Mouse (Mus musculus) limb, embryonic 14.5 days (tissue): ENCODE data around the gene Gm5737. TPM values are rescaled to one million over a fixed set of nuclear protein-coding genes. Genes with fewer than 3 reads are reported as not detected.

ENCODE experiments used
- ATAC-seq: fragments of 200-750 bp; cut with Nextera tagmentation; 2 replicates; pipeline ENCODE4 v1.8.0; 2017; ENCODE audit warnings: low read depth, moderate number of reproducible peaks, moderate TSS enrichment; ENCODE audit not compliant: low FRiP score
- DNase-seq: peaks from one replicate; pipeline ENCODE4 v3.0.0-alpha.2; 2015; ENCODE audit warnings: low spot score
- H3K27ac ChIP-seq: fragments of 300-500 bp; sonication (generic); replicated peaks from 2 replicates; pipeline ENCODE4 v1.5.1; 2014; ENCODE audit warnings: low read depth, mild to moderate bottlenecking, low read length, moderate library complexity, mixed read lengths
- H3K27me3 ChIP-seq: fragments of 300-500 bp; sonication (generic); 2 replicates; pipeline ENCODE4 v1.6.1; 2014; ENCODE audit warnings: low read length, mixed read lengths; ENCODE audit not compliant: control insufficient read depth, insufficient read depth
- H3K36me3 ChIP-seq: fragments of 300-500 bp; sonication (generic); 2 replicates; pipeline ENCODE4 v1.6.1; 2014; ENCODE audit warnings: mild to moderate bottlenecking, low read length, moderate library complexity, mixed read lengths; ENCODE audit not compliant: control insufficient read depth, insufficient read depth
- H3K4me1 ChIP-seq: fragments of 300-500 bp; sonication (generic); 2 replicates; pipeline ENCODE4 v1.6.1; 2014; ENCODE audit warnings: antibody characterized with exemption, low read length, mixed read lengths; ENCODE audit not compliant: control insufficient read depth, insufficient read depth
- H3K4me2 ChIP-seq: fragments of 300-500 bp; sonication (generic); replicated peaks from 2 replicates; pipeline ENCODE4 v1.6.1; 2014; ENCODE audit warnings: low read depth, mild to moderate bottlenecking, low read length, moderate library complexity; ENCODE audit not compliant: severe bottlenecking
- H3K4me3 ChIP-seq: fragments of 300-500 bp; sonication (generic); replicated peaks from 2 replicates; pipeline ENCODE4 v1.5.1; 2014; ENCODE audit warnings: low read length
- H3K9ac ChIP-seq: fragments of 300-500 bp; sonication (generic); 2 replicates; pipeline ENCODE4 v1.6.1; 2014; ENCODE audit warnings: mild to moderate bottlenecking, low read depth, low read length, moderate library complexity; ENCODE audit not compliant: severe bottlenecking
- H3K9me3 ChIP-seq: fragments of 300-500 bp; sonication (generic); 2 replicates; pipeline ENCODE4 v1.6.1; 2016; ENCODE audit warnings: low read length; ENCODE audit not compliant: control insufficient read depth
- POLR2A ChIP-seq: fragments of 200-500 bp; IDR thresholded peaks from 2 replicates; pipeline ENCODE4 v1.8.0; 2012; ENCODE audit warnings: inconsistent platforms, mild to moderate bottlenecking, moderate library complexity, borderline replicate concordance; ENCODE audit not compliant: insufficient read depth, insufficient read length; ENCODE audit errors: extremely low read depth
- WGBS: fragments of 180-500 bp; shearing (Covaris S2); extraction: QIAGEN DNeasy Blood & Tissue Kit; methylation state at CpG from one replicate; pipeline ENCODE4 v1.1.7; 2014; 5-methylcytosine and 5-hydroxymethylcytosine counted together
- polyA plus RNA-seq, 2 experiments: library from polyadenylated mRNA; depleted of rRNA in 1 of 2; stranded (reverse) in 1 of 2; unstranded in 1 of 2; fragments of >200 nt; fragmentation: Nextera tagmentation in 1 of 2; extraction: Ambion mirVana in 1 of 2; gene quantifications; 2 replicates each; pipeline versions ENCODE4 v1.2.1 to v1.2.3; 2012 to 2014

The Gm5737 gene
- polyA plus RNA-seq, 2 experiments = not detected

GRCm38 (mm10) chr7:120869883-120870282 lies 57.7 kb downstream of the Gm5737 start:
- ATAC-seq = 0 out of 2 replicates have a peak, but pooled peaks have one; percentile 27
- no peaks in the 10 kb centered on the region for H3K9me3 ChIP-seq
- no peak overlapping the region for H3K4me2 ChIP-seq
- no peak for TF ChIP-seq POLR2A
- DNase-seq = peak; percentile 60
- H3K36me3 ChIP-seq = peaks cover 6% of the 10 kb centered on the region; the same call in 1 of the 2 replicates
- 33% methylated on average over 5 of the region's 5 CpGs for WGBS
- no peak overlapping the region for H3K27ac ChIP-seq
- H3K4me3 ChIP-seq = no peak overlapping the region
- H3K9ac ChIP-seq = no peak overlapping the region
- no peaks in the 10 kb centered on the region for H3K27me3 ChIP-seq
- H3K4me1 ChIP-seq = peaks cover 30% of the 10 kb centered on the region

- peaks cover 6% of the 10 kb centered on the region; the same call in 1 of the 2 replicates for H3K36me3 ChIP-seq
- H3K27me3 ChIP-seq = no peaks in the 10 kb centered on the region
- H3K9ac ChIP-seq = no peak overlapping the region
- no peak for TF ChIP-seq POLR2A
- H3K4me1 ChIP-seq = peaks cover 24% of the 10 kb centered on the region
- H3K4me3 ChIP-seq = no peak overlapping the region
- DNase-seq (no peak), ATAC-seq (no peak)
- no peaks in the 10 kb centered on the region for H3K9me3 ChIP-seq
- 61% methylated on average over 5 of the region's 5 CpGs for WGBS
- no peak overlapping the region for H3K4me2 ChIP-seq
- H3K27ac ChIP-seq = no peak overlapping the region
Measured at GRCm38 (mm10) chr7:120870431-120871008, 58.4 kb downstream of the Gm5737 start.

- 82% methylated on average over 12 of the region's 12 CpGs for WGBS
Measured at GRCm38 (mm10) chr7:120873083-120873482, 60.9 kb downstream of the Gm5737 start.

GRCm38 (mm10) chr7:120874021-120874420 lies 61.9 kb downstream of the Gm5737 start:
- Histone ChIP-seq H3K4me3 (no peak overlapping the region), H3K4me2 (no peak overlapping the region), H3K9ac (no peak overlapping the region), H3K27ac (no peak overlapping the region), H3K9me3 (no peaks in the 10 kb centered on the region), H3K27me3 (no peaks in the 10 kb centered on the region), H3K36me3 (peaks cover 14% of the 10 kb centered on the region; the same call in 1 of the 2 replicates), H3K4me1 (peaks cover 12% of the 10 kb centered on the region)
- no peak for TF ChIP-seq POLR2A
- 97% methylated on average over 3 of the region's 3 CpGs for WGBS
- ATAC-seq (no peak), DNase-seq (no peak)

More at GRCm38 (mm10) chr7:120873083-120873482, 60.9 kb downstream of the Gm5737 start:
- ATAC-seq (no peak), DNase-seq (no peak)
- Histone ChIP-seq H3K36me3 (peaks cover 14% of the 10 kb centered on the region; the same call in 1 of the 2 replicates), H3K4me1 (peaks cover 12% of the 10 kb centered on the region), H3K4me3 (no peak overlapping the region), H3K4me2 (no peak overlapping the region), H3K9ac (no peak overlapping the region), H3K27me3 (no peaks in the 10 kb centered on the region), H3K9me3 (no peaks in the 10 kb centered on the region), H3K27ac (no peak overlapping the region)
- TF ChIP-seq POLR2A = no peak

- H3K9me3 ChIP-seq = no peaks in the 10 kb centered on the region
- peaks cover 19% of the 10 kb centered on the region for H3K36me3 ChIP-seq
- ATAC-seq (no peak; the same call in 1 of the 2 replicates), DNase-seq (no peak)
- 75% methylated on average over 7 of the region's 7 CpGs for WGBS
- H3K27ac ChIP-seq = no peak overlapping the region
- TF ChIP-seq POLR2A = no peak
- H3K27me3 ChIP-seq = no peaks in the 10 kb centered on the region
- peaks cover 4% of the 10 kb centered on the region; the same call in 1 of the 2 replicates for H3K4me1 ChIP-seq
- no peak overlapping the region for H3K4me3 ChIP-seq
- no peak overlapping the region for H3K4me2 ChIP-seq
- no peak overlapping the region for H3K9ac ChIP-seq
Measured at GRCm38 (mm10) chr7:120874764-120875539, 62.8 kb downstream of the Gm5737 start.
